Mouse (Mus musculus): ENCODE results near the gene Ubap2. TPM values are rescaled to one million over a fixed set of nuclear protein-coding genes. Genes with fewer than 3 reads are reported as not detected.

Ubap2 gene
- 60.7 and 80.3 TPM in 2 replicates for polyA plus RNA-seq (2012; rRNA removed)

GRCm38 (mm10) chr4:41274980-41275850 lies at the start of gene Ubap2:
Ubap2 (minus strand) TSS chr4:41275144.
- 1% methylated on average over 60 of the region's 60 CpGs for WGBS
- peak; percentile 63 for TF ChIP-seq POLR2A (IDR thresholded peaks at IDR 0.05; ENCODE audit: low read depth, low read length)
- TF ChIP-seq CTCF (IDR thresholded peaks at IDR 0.05; ENCODE audit: extremely low read depth, insufficient read length, insufficient replicate concordance, low read depth, low read length): no peak
- Histone ChIP-seq H3K36me3 (ENCODE audit: control insufficient read depth, insufficient read depth, low read length) (no peaks in the 10 kb centered on the region), H3K27me3 (ENCODE audit: control insufficient read depth, insufficient read depth, low read length) (no peaks in the 10 kb centered on the region), H3K27ac (ENCODE audit: insufficient read depth, low read depth, low read length) (peak within 1 kb of the TSS; percentile 63), H3K4me1 (ENCODE audit: control insufficient read depth, insufficient read depth, insufficient read length, low read length) (no peaks in the 10 kb centered on the region; the same call in 1 of the 2 replicates), H3K4me3 (ENCODE audit: low read depth, low read length) (peak within 1 kb of the TSS; percentile 73)

GRCm38 (mm10) chr4:41320971-41321370 lies 46.0 kb upstream of the Ubap2 start:
- Histone ChIP-seq H3K36me3 (ENCODE audit: control insufficient read depth, insufficient read depth, low read length) (no peaks in the 10 kb centered on the region), H3K4me1 (ENCODE audit: control insufficient read depth, insufficient read depth, insufficient read length, low read length) (peaks cover 2% of the 10 kb centered on the region; the same call in 1 of the 2 replicates), H3K4me3 (ENCODE audit: low read depth, low read length) (no peak overlapping the region), H3K27me3 (ENCODE audit: control insufficient read depth, insufficient read depth, low read length) (no peaks in the 10 kb centered on the region), H3K27ac (ENCODE audit: insufficient read depth, low read depth, low read length) (no peak overlapping the region)
- 47% methylated on average over 4 of the region's 4 CpGs for WGBS
- no peak for TF ChIP-seq CTCF (IDR thresholded peaks at IDR 0.05; ENCODE audit: extremely low read depth, insufficient read length, insufficient replicate concordance, low read depth, low read length)
- TF ChIP-seq POLR2A (IDR thresholded peaks at IDR 0.05; ENCODE audit: low read depth, low read length): no peak

GRCm38 (mm10) chr4:41318267-41318666 lies 43.3 kb upstream of the Ubap2 start:
- peaks cover 4% of the 10 kb centered on the region; the same call in 1 of the 2 replicates for H3K4me1 ChIP-seq (ENCODE audit: control insufficient read depth, insufficient read depth, insufficient read length, low read length)
- 26% methylated on average over 5 of the region's 5 CpGs for WGBS
- no peaks in the 10 kb centered on the region for H3K27me3 ChIP-seq (ENCODE audit: control insufficient read depth, insufficient read depth, low read length)
- no peaks in the 10 kb centered on the region for H3K36me3 ChIP-seq (ENCODE audit: control insufficient read depth, insufficient read depth, low read length)
- peak overlapping the region; percentile 70 for H3K27ac ChIP-seq (ENCODE audit: insufficient read depth, low read depth, low read length)
- H3K4me3 ChIP-seq (ENCODE audit: low read depth, low read length): no peak overlapping the region
- TF ChIP-seq POLR2A (IDR thresholded peaks at IDR 0.05; ENCODE audit: low read depth, low read length) (no peak), CTCF (IDR thresholded peaks at IDR 0.05; ENCODE audit: extremely low read depth, insufficient read length, insufficient replicate concordance, low read depth, low read length) (peak; percentile 5; the same call in 1 of the 2 replicates)

- Histone ChIP-seq H3K4me1 (ENCODE audit: control insufficient read depth, insufficient read depth, insufficient read length, low read length) (peaks cover 4% of the 10 kb centered on the region; the same call in 1 of the 2 replicates), H3K27ac (ENCODE audit: insufficient read depth, low read depth, low read length) (peak overlapping the region; percentile 84), H3K4me3 (ENCODE audit: low read depth, low read length) (peak overlapping the region; percentile 72), H3K36me3 (ENCODE audit: control insufficient read depth, insufficient read depth, low read length) (peaks cover 14% of the 10 kb centered on the region), H3K27me3 (ENCODE audit: control insufficient read depth, insufficient read depth, low read length) (no peaks in the 10 kb centered on the region)
- 14% methylated on average over 8 of the region's 8 CpGs for WGBS
- TF ChIP-seq CTCF (IDR thresholded peaks at IDR 0.05; ENCODE audit: extremely low read depth, insufficient read length, insufficient replicate concordance, low read depth, low read length) (no peak), POLR2A (IDR thresholded peaks at IDR 0.05; ENCODE audit: low read depth, low read length) (no peak)
Measured at GRCm38 (mm10) chr4:41315173-41315572, 40.2 kb upstream of the Ubap2 start.

GRCm38 (mm10) chr4:41314141-41315129 lies 39.5 kb upstream of the Ubap2 start, which contains the start of gene Dcaf12:
Dcaf12 (minus strand) TSS chr4:41314889.
- H3K27me3 ChIP-seq (ENCODE audit: control insufficient read depth, insufficient read depth, low read length): no peaks in the 10 kb centered on the region
- WGBS: under 1% methylated on average over 70 of the region's 70 CpGs
- peaks cover 19% of the 10 kb centered on the region for H3K36me3 ChIP-seq (ENCODE audit: control insufficient read depth, insufficient read depth, low read length)

GRCm38 (mm10) chr4:41313722-41314121 lies 38.8 kb upstream of the Ubap2 start:
- WGBS: 5% methylated on average over 14 of the region's 14 CpGs
- Histone ChIP-seq H3K36me3 (ENCODE audit: control insufficient read depth, insufficient read depth, low read length) (peaks cover 23% of the 10 kb centered on the region), H3K27me3 (ENCODE audit: control insufficient read depth, insufficient read depth, low read length) (no peaks in the 10 kb centered on the region), H3K4me1 (ENCODE audit: control insufficient read depth, insufficient read depth, insufficient read length, low read length) (peaks cover 4% of the 10 kb centered on the region; the same call in 1 of the 2 replicates), H3K27ac (ENCODE audit: insufficient read depth, low read depth, low read length) (peak overlapping the region; percentile 91), H3K4me3 (ENCODE audit: low read depth, low read length) (peak overlapping the region; percentile 72)
- TF ChIP-seq POLR2A (IDR thresholded peaks at IDR 0.05; ENCODE audit: low read depth, low read length): no peak
- TF ChIP-seq CTCF (IDR thresholded peaks at IDR 0.05; ENCODE audit: extremely low read depth, insufficient read length, insufficient replicate concordance, low read depth, low read length): no peak

More at GRCm38 (mm10) chr4:41314141-41315129, 39.5 kb upstream of the Ubap2 start, which contains the start of gene Dcaf12:
- Histone ChIP-seq H3K4me1 (ENCODE audit: control insufficient read depth, insufficient read depth, insufficient read length, low read length) (peaks cover 4% of the 10 kb centered on the region; the same call in 1 of the 2 replicates), H3K4me3 (ENCODE audit: low read depth, low read length) (peak within 1 kb of the TSS; percentile 72), H3K27ac (ENCODE audit: insufficient read depth, low read depth, low read length) (peak within 1 kb of the TSS; percentile 91)
- TF ChIP-seq POLR2A (IDR thresholded peaks at IDR 0.05; ENCODE audit: low read depth, low read length) (peak; percentile 67; the same call in 1 of the 2 replicates), CTCF (IDR thresholded peaks at IDR 0.05; ENCODE audit: extremely low read depth, insufficient read length, insufficient replicate concordance, low read depth, low read length) (no peak)
